Mouse (Mus musculus): ENCODE data around the gene Defb48.

DNA sequence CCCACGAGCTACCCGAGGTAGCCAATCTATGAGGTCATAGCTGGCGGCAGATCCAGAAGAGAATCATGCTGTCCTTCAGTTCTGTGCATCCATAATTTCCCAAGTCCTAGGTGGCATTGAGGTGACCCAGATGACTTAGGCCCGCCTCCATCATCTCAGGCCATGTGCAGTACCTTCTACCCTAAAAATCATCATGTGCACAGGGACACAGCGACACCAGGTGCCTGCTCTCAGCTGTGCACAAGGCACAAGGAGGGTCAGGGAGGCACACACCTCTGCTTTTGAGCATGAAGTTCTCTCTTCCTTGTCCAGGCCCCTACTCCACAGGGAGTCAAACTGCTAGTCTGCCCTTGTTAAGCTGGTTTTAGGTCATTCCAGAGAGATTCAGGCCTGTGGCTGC is 19.0 kb downstream of the Defb48 start:
- TF ChIP-seq MAFK (IDR thresholded peaks at IDR 0.05; ENCODE audit: insufficient read depth, low read depth, low read length), result no peak
- TF ChIP-seq CHD2 (IDR thresholded peaks at IDR 0.05; ENCODE audit: low read depth, low read length), result no peak
- no peak for TF ChIP-seq HCFC1 (IDR thresholded peaks at IDR 0.05; ENCODE audit: borderline replicate concordance, insufficient read depth, low read length)
- no peak for TF ChIP-seq ZNF384 (IDR thresholded peaks at IDR 0.05; ENCODE audit: low read depth, low read length)
- no peak for TF ChIP-seq ZC3H11A (IDR thresholded peaks at IDR 0.05; ENCODE audit: borderline replicate concordance, low read depth, low read length)

Data from ES-E14 (cell line).